Mouse (Mus musculus) CH12.LX (cell line): ENCODE measurements around the gene Rad17. TPM values are rescaled to one million over a fixed set of nuclear protein-coding genes. Genes with fewer than 3 reads are reported as not detected.

ENCODE experiments used
- DNase-seq: peaks from one replicate; pipeline ENCODE4 v3.0.0-alpha.2; 2013; ENCODE audit errors: extremely low read depth
- H3K27ac ChIP-seq: 2 replicates; pipeline ENCODE4 v1.5.1; 2012; ENCODE audit warnings: low read depth, mild to moderate bottlenecking, control low read depth, moderate library complexity; ENCODE audit not compliant: insufficient read depth
- H3K27me3 ChIP-seq: replicated peaks from 2 replicates; pipeline ENCODE3; 2012; ENCODE audit warnings: inconsistent platforms
- H3K36me3 ChIP-seq, 2 experiments: replicated peaks in 1 of 2; 2 replicates each; pipeline versions ENCODE3 to v1.6.1; 2012; ENCODE audit warnings: inconsistent platforms in 1 of 2, low read length in 1 of 2, mild to moderate bottlenecking in 1 of 2, mixed read lengths in 1 of 2, moderate library complexity in 1 of 2; ENCODE audit not compliant: control insufficient read depth in 1 of 2, insufficient read depth in 1 of 2
- H3K4me1 ChIP-seq, 2 experiments: 2 replicates each; pipeline ENCODE4 v1.6.1; 2012; ENCODE audit warnings: inconsistent platforms in 1 of 2, moderate library complexity in 1 of 2; ENCODE audit not compliant: insufficient read depth in 2 of 2, control insufficient read depth in 1 of 2
- H3K4me2 ChIP-seq: 2 replicates; pipeline ENCODE4 v1.6.1; 2012; ENCODE audit warnings: low read depth, mild to moderate bottlenecking, control low read depth; ENCODE audit not compliant: poor library complexity, insufficient read depth, severe bottlenecking
- H3K4me3 ChIP-seq, 3 experiments: fragments of 150-350 bp in 1 of 3; sonication (generic) in 1 of 3; replicated peaks in 1 of 3; 2 replicates each; pipeline versions ENCODE3 to v1.5.1; 2011 to 2012; ENCODE audit warnings: low read depth in 2 of 3, low read length in 2 of 3, mild to moderate bottlenecking in 2 of 3, moderate library complexity in 2 of 3, control low read depth in 1 of 3, improper control_type of control experiment in 1 of 3, inconsistent platforms in 1 of 3, mixed read lengths in 1 of 3; ENCODE audit not compliant: poor library complexity in 1 of 3
- H3K79me2 ChIP-seq: replicated peaks from 2 replicates; pipeline ENCODE4 v1.6.1; 2012; ENCODE audit warnings: mild to moderate bottlenecking, moderate library complexity; ENCODE audit not compliant: control insufficient read depth, poor library complexity, insufficient read depth, severe bottlenecking; ENCODE audit errors: extremely low read depth
- H3K9ac ChIP-seq: 2 replicates; pipeline ENCODE4 v1.6.1; 2012; ENCODE audit warnings: low read depth, mild to moderate bottlenecking, control low read depth, moderate library complexity; ENCODE audit not compliant: insufficient read depth
- H3K9me3 ChIP-seq: replicated peaks from 2 replicates; pipeline ENCODE3; 2012; ENCODE audit warnings: low read length, inconsistent platforms, mixed read lengths
- BHLHE40 ChIP-seq: IDR thresholded peaks from 2 replicates; pipeline ENCODE4 v1.6.1; 2011; ENCODE audit warnings: mild to moderate bottlenecking, low read depth, low read length, improper control_type of control experiment
- CHD1 ChIP-seq: IDR thresholded peaks from 2 replicates; pipeline ENCODE4 v1.6.1; 2012; ENCODE audit warnings: low read depth, low read length, improper control_type of control experiment, inconsistent platforms
- CTCF ChIP-seq, 2 experiments: IDR thresholded peaks in 1 of 2; conservative IDR thresholded peaks in 1 of 2; 2 replicates each; pipeline ENCODE4 v1.5.1; 2011 to 2012; ENCODE audit warnings: low read depth in 2 of 2, low read length in 2 of 2, improper control_type of control experiment in 1 of 2, inconsistent platforms in 1 of 2, mild to moderate bottlenecking in 1 of 2, moderate library complexity in 1 of 2
- ELF1 ChIP-seq: IDR thresholded peaks from 2 replicates; pipeline ENCODE4 v1.6.1; 2014; ENCODE audit warnings: low read depth, mild to moderate bottlenecking, inconsistent platforms, low read length, improper control_type of control experiment
- EP300 ChIP-seq: IDR thresholded peaks from 2 replicates; pipeline ENCODE4 v1.6.1; 2011; ENCODE audit warnings: low read length, improper control_type of control experiment
- ETS1 ChIP-seq: conservative IDR thresholded peaks from 2 replicates; pipeline ENCODE4 v1.6.1; 2012; ENCODE audit warnings: low read depth, mild to moderate bottlenecking, inconsistent platforms, low read length, improper control_type of control experiment, moderate library complexity
- GABPA ChIP-seq: IDR thresholded peaks from 2 replicates; pipeline ENCODE4 v1.6.1; 2012; ENCODE audit warnings: low read depth, low read length, improper control_type of control experiment, inconsistent platforms; ENCODE audit not compliant: insufficient replicate concordance
- IRF4 ChIP-seq: IDR thresholded peaks from 2 replicates; pipeline ENCODE4 v1.6.1; 2014; ENCODE audit warnings: low read depth, mild to moderate bottlenecking, inconsistent platforms, low read length, improper control_type of control experiment
- JUN ChIP-seq: IDR thresholded peaks from 2 replicates; pipeline ENCODE4 v1.6.1; 2011; ENCODE audit warnings: low read depth, mild to moderate bottlenecking, low read length, improper control_type of control experiment, moderate library complexity; ENCODE audit not compliant: insufficient read depth
- MAZ ChIP-seq: IDR thresholded peaks from 2 replicates; pipeline ENCODE4 v1.6.1; 2012; ENCODE audit warnings: low read depth, mild to moderate bottlenecking, inconsistent platforms, low read length, improper control_type of control experiment, moderate library complexity
- MYC ChIP-seq: IDR thresholded peaks from 2 replicates; pipeline ENCODE4 v1.6.1; 2011; ENCODE audit warnings: low read depth, mild to moderate bottlenecking, improper control_type of control experiment, low read length
- NRF1 ChIP-seq: IDR thresholded peaks from 2 replicates; pipeline ENCODE4 v1.6.1; 2014; ENCODE audit warnings: low read depth, mild to moderate bottlenecking, inconsistent platforms, low read length, improper control_type of control experiment, moderate library complexity
- PAX5 ChIP-seq: IDR thresholded peaks from 2 replicates; pipeline ENCODE4 v1.6.1; 2012; ENCODE audit warnings: low read length, inconsistent platforms, mixed read lengths
- POLR2AphosphoS2 ChIP-seq: IDR thresholded peaks from 2 replicates; pipeline ENCODE4 v1.6.1; 2011; ENCODE audit warnings: low read depth, low read length, improper control_type of control experiment
- RAD21 ChIP-seq: IDR thresholded peaks from 2 replicates; pipeline ENCODE4 v1.6.1; 2011; ENCODE audit warnings: low read depth, mild to moderate bottlenecking, low read length, improper control_type of control experiment, moderate library complexity
- RCOR1 ChIP-seq: conservative IDR thresholded peaks from 2 replicates; pipeline ENCODE4 v1.6.1; 2012; ENCODE audit warnings: low read depth, mild to moderate bottlenecking, inconsistent platforms, low read length, improper control_type of control experiment
- SIN3A ChIP-seq: IDR thresholded peaks from 2 replicates; pipeline ENCODE4 v1.6.1; 2012; ENCODE audit warnings: low read length, improper control_type of control experiment, inconsistent platforms
- SMC3 ChIP-seq: IDR thresholded peaks from 2 replicates; pipeline ENCODE4 v1.6.1; 2011; ENCODE audit warnings: low read depth, low read length, improper control_type of control experiment
- TBP ChIP-seq: conservative IDR thresholded peaks from 2 replicates; pipeline ENCODE4 v1.6.1; 2011; ENCODE audit warnings: low read depth, low read length, improper control_type of control experiment
- TCF12 ChIP-seq: IDR thresholded peaks from 2 replicates; pipeline ENCODE4 v1.6.1; 2014; ENCODE audit warnings: low read depth, mild to moderate bottlenecking, inconsistent platforms, low read length, improper control_type of control experiment
- UBTF ChIP-seq: IDR thresholded peaks from 2 replicates; pipeline ENCODE4 v1.6.1; 2012; ENCODE audit warnings: low read depth, mild to moderate bottlenecking, inconsistent platforms, low read length, improper control_type of control experiment, moderate library complexity
- USF1 ChIP-seq: IDR thresholded peaks from 2 replicates; pipeline ENCODE4 v1.6.1; 2014; ENCODE audit warnings: low read depth, mild to moderate bottlenecking, inconsistent platforms, low read length, improper control_type of control experiment
- USF2 ChIP-seq: conservative IDR thresholded peaks from 2 replicates; pipeline ENCODE4 v1.6.1; 2011; ENCODE audit warnings: low read depth, low read length, improper control_type of control experiment
- ZC3H11A ChIP-seq: IDR thresholded peaks from 2 replicates; pipeline ENCODE4 v1.6.1; 2012; ENCODE audit warnings: low read depth, mild to moderate bottlenecking, inconsistent platforms, low read length, improper control_type of control experiment
- ZMIZ1 ChIP-seq: IDR thresholded peaks from 2 replicates; pipeline ENCODE4 v1.6.1; 2012; ENCODE audit warnings: low read depth, mild to moderate bottlenecking, inconsistent platforms, low read length, improper control_type of control experiment
- ZNF384 ChIP-seq: IDR thresholded peaks from 2 replicates; pipeline ENCODE4 v1.6.1; 2012; ENCODE audit warnings: low read depth, low read length, improper control_type of control experiment, inconsistent platforms
- dilution Hi-C: fragments of 300-500 bp; cut with MboI; formaldehyde crosslinking; loops from 2 replicates; pipeline ENCODE4 v1.14.3; 2020; ENCODE audit warnings: low sequenced_read_pairs; ENCODE audit not compliant: extremely low pct_unique_long_range_greater_than_20kb, extremely low pct_ligation_motif_present
- in situ Hi-C: fragments of 300-500 bp; cut with MboI; formaldehyde crosslinking; loops from 3 replicates; pipeline ENCODE4 v1.14.3; 2019; ENCODE audit warnings: low sequenced_read_pairs, low pct_ligation_motif_present, low pct_unique_long_range_greater_than_20kb, mixed read lengths
- polyA plus RNA-seq: library from polyadenylated mRNA; unstranded; fragments of >175 nt; gene quantifications from 2 replicates; pipeline ENCODE4 v1.2.1, GENCODE M21; 2012; ENCODE audit warnings: low read depth; ENCODE audit not compliant: insufficient read length
- total RNA-seq, 2 experiments: library from RNA; depleted of rRNA; stranded (reverse); fragments of 300-350 nt in 1 of 2; fragments of >200 nt in 1 of 2; gene quantifications; 2 replicates each; pipeline ENCODE4 v1.2.3; 2012 to 2014

Gene Rad17
- total and polyA plus RNA-seq, 3 experiments, result 19.8 to 47.8 (median 19.8) TPM

DNA sequence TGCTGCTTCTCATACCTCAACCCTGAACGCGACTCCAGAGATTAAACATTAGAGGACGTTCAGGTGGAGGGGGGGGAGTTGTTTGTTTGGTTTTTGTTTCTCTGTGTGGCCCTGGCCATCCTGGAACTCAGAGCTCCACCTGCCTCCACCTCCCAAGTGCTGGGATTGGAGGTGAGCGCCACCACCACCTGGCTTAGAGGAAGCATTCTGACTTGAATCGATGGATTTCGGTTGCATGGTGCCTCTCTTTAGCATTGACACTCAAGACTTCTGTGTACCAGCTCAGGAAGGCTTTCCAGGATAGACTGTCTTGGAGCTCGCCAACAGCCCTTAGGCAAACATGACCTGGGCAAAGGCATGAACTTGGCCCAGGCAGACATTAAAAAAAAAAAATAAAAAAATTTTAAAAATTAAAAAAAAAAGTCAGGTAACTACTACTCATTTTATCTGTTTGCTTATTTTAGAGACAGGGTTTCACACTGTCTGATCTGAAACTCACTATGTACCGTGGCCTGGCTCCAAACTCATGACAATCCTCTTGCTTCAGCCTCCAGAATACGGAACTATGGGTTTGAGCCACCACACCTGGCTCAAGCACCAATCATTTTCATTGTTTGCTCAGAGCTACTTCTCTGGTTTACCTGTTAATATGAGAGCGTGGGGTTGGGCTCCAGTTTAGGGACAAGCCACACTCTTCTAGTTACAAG, 47.7 kb downstream of the Rad17 start:
- DNase-seq, result no peak
- in situ Hi-C loops, result no loop called here

DNA sequence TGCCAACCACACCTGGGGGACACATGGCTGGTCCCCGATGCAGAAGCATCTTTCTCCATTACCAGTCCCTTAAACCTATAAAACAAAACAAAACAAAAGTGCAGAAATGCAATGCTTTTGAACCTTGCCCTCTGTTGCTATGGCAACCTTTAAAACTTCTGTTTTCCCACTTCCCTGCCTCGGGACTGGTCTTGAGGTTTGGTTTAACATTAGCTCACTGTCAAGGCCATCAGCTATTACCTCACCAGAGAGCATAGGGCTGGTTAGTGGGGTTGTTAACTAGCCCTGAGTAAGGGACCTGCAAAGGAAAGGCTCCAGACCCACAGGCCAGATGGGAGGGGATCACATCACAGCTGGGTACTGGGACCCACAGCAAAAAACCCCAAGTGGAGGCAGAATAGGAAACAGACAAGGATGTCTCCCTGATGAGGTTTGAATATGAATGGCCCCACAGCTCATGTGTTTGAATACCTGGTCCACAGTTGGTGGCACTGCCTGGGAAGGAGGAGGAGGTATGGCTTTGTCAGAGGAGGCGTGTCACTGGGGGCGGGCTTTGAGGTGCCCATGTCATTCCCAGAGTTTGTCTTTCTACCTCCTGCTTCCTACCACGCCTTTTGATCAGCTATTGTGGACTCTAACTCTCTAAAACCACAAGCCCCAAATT, 48.5 kb downstream of the Rad17 start:
- TF ChIP-seq MYC, result no peak
- no peak for TF ChIP-seq JUN
- no peak for TF ChIP-seq POLR2AphosphoS2
- TF ChIP-seq IRF4, result no peak
- no peak for TF ChIP-seq TBP
- no peak for TF ChIP-seq RAD21
- no peak for TF ChIP-seq BHLHE40
- no peak for TF ChIP-seq USF1
- no peak for TF ChIP-seq PAX5
- no peak for TF ChIP-seq GABPA
- no peak for TF ChIP-seq CTCF (conservative IDR thresholded peaks at IDR 0.05 in 1 of 2, IDR thresholded peaks at IDR 0.05 in 1 of 2; ENCODE audit: low read depth in 2 of 2, low read length in 2 of 2)
- TF ChIP-seq ZMIZ1, result no peak
- no peak for TF ChIP-seq EP300
- no peak for TF ChIP-seq CHD1
- TF ChIP-seq, all 38 proteins: peak for 0

More for the DNA sequence above, 47.7 kb downstream of the Rad17 start:
- H3K4me3 ChIP-seq, result no peak overlapping the region
- H3K4me2 ChIP-seq, result no peak overlapping the region
- no peaks in the 10 kb centered on the region for H3K27me3 ChIP-seq
- H3K4me1 ChIP-seq, result no peaks in the 10 kb centered on the region
- no peak overlapping the region for H3K27ac ChIP-seq
- H3K9ac ChIP-seq, result no peak overlapping the region
- no peaks in the 10 kb centered on the region for H3K79me2 ChIP-seq
- dilution Hi-C loops, result no loop called here
- H3K36me3 ChIP-seq, result no peaks in the 10 kb centered on the region
- no peak for TF ChIP-seq TCF12
- no peak for TF ChIP-seq ELF1
- no peak for TF ChIP-seq SMC3
- no peak for TF ChIP-seq POLR2AphosphoS2
- TF ChIP-seq NRF1, result no peak
- TF ChIP-seq ETS1, result no peak
- no peak for TF ChIP-seq UBTF
- TF ChIP-seq MAZ, result no peak
- no peak for TF ChIP-seq USF2
- no peak for TF ChIP-seq ZC3H11A
- TF ChIP-seq RCOR1, result no peak
- no peak for TF ChIP-seq ZNF384
- TF ChIP-seq CTCF (conservative IDR thresholded peaks at IDR 0.05 in 1 of 2, IDR thresholded peaks at IDR 0.05 in 1 of 2; ENCODE audit: low read depth in 2 of 2, low read length in 2 of 2), result no peak
- TF ChIP-seq SIN3A, result no peak
- peaks cover 5% of the 10 kb centered on the region for H3K9me3 ChIP-seq

More for the DNA sequence above, 48.5 kb downstream of the Rad17 start:
- DNase-seq, result no peak
- Histone ChIP-seq H3K4me1 (no peaks in the 10 kb centered on the region), H3K27ac (no peak overlapping the region), H3K4me2 (no peak overlapping the region), H3K9me3 (no peaks in the 10 kb centered on the region), H3K9ac (no peak overlapping the region), H3K27me3 (no peaks in the 10 kb centered on the region), H3K79me2 (no peaks in the 10 kb centered on the region), H3K4me3 (no peak overlapping the region), H3K36me3 (no peaks in the 10 kb centered on the region)
- dilution Hi-C loops (no loop called here), in situ Hi-C loops (no loop called here)
